Mouse (Mus musculus) heart, embryonic 12.5 days (tissue): ENCODE results near the gene Ssna1. TPM values are rescaled to one million over a fixed set of nuclear protein-coding genes. Genes with fewer than 3 reads are reported as not detected.

ENCODE experiments used
- polyA plus RNA-seq: library from polyadenylated mRNA; unstranded; fragments of >200 nt; fragmentation: Nextera tagmentation; extraction: Ambion mirVana; gene quantifications from 2 replicates; pipeline ENCODE4 v1.2.1, GENCODE M21; 2016

Gene Ssna1
- polyA plus RNA-seq, 1 experiment from 2014 or later, result 133 TPM

Other genes starting within 250 kb of the Ssna1 start
- 58.7 and 62.8 TPM in 2 replicates for gene Nsmf, start 218.1 kb downstream of the Ssna1 start, polyA plus RNA-seq
- gene Entpd8, start 192.1 kb downstream of the Ssna1 start, polyA plus RNA-seq, result not detected in 2 replicates
- gene Noxa1, start 177.3 kb downstream of the Ssna1 start, polyA plus RNA-seq, result 0.10 TPM in 1 of 2 replicates, not detected in the other
- gene Nrarp, start 91.7 kb downstream of the Ssna1 start, polyA plus RNA-seq, result 10.8 and 12.8 TPM in 2 replicates
- gene Tor4a, start 75.6 kb downstream of the Ssna1 start, polyA plus RNA-seq, result 6.6 and 7.0 TPM in 2 replicates
- gene Nelfb, start 60.9 kb downstream of the Ssna1 start, polyA plus RNA-seq, result 73.3 and 74.4 TPM in 2 replicates
- not detected in 2 replicates for gene Stpg3, start 57.8 kb downstream of the Ssna1 start, polyA plus RNA-seq
- gene Fam166a, start 53.7 kb downstream of the Ssna1 start, polyA plus RNA-seq, result not detected in 2 replicates
- 388 and 392 TPM in 2 replicates for gene Tubb4b, start 47.7 kb downstream of the Ssna1 start, polyA plus RNA-seq
- not detected in 2 replicates for gene Slc34a3, start 38.1 kb downstream of the Ssna1 start, polyA plus RNA-seq
- not detected in 2 replicates for gene Rnf224, start 35.7 kb downstream of the Ssna1 start, polyA plus RNA-seq
- gene Rnf208, start 30.2 kb downstream of the Ssna1 start, polyA plus RNA-seq, result 6.5 and 7.6 TPM in 2 replicates
- gene Cysrt1, start 30.0 kb downstream of the Ssna1 start, polyA plus RNA-seq, result not detected in 2 replicates
- gene AL732309.1, start 25.6 kb downstream of the Ssna1 start, polyA plus RNA-seq, result 2.6 and 3.2 TPM in 2 replicates
- 18.3 and 19.1 TPM in 2 replicates for gene Tmem203, start 17.0 kb downstream of the Ssna1 start, polyA plus RNA-seq
- gene Tprn, start 9.8 kb downstream of the Ssna1 start, polyA plus RNA-seq, result 4.9 and 5.1 TPM in 2 replicates
- gene Anapc2, start within 50 bp of the Ssna1 start, polyA plus RNA-seq, result 83.4 and 87.7 TPM in 2 replicates
- not detected in 2 replicates for gene Tmem210, start 15.7 kb upstream of the Ssna1 start, polyA plus RNA-seq
- not detected in 2 replicates for gene Lrrc26, start 17.5 kb upstream of the Ssna1 start, polyA plus RNA-seq
- 0.44 TPM in 1 of 2 replicates, not detected in the other for gene Grin1, start 46.7 kb upstream of the Ssna1 start, polyA plus RNA-seq
- gene Man1b1, start 59.9 kb upstream of the Ssna1 start, polyA plus RNA-seq, result 34.0 and 40.9 TPM in 2 replicates
- 11.3 TPM in 2 replicates for gene Dpp7, start 83.9 kb upstream of the Ssna1 start, polyA plus RNA-seq
- gene Uap1l1, start 93.2 kb upstream of the Ssna1 start, polyA plus RNA-seq, result 10.7 and 11.2 TPM in 2 replicates
- gene Sapcd2, start 99.9 kb upstream of the Ssna1 start, polyA plus RNA-seq, result 18.5 and 20.0 TPM in 2 replicates
- 0.18 and 0.44 TPM in 2 replicates for gene Entpd2, start 123.4 kb upstream of the Ssna1 start, polyA plus RNA-seq
- 22.3 and 22.4 TPM in 2 replicates for gene Npdc1, start 126.9 kb upstream of the Ssna1 start, polyA plus RNA-seq
- gene Fut7, start 150.8 kb upstream of the Ssna1 start, polyA plus RNA-seq, result not detected in 2 replicates
- gene Abca2, start 156.3 kb upstream of the Ssna1 start, polyA plus RNA-seq, result 4.8 and 5.0 TPM in 2 replicates
- gene Clic3, start 184.4 kb upstream of the Ssna1 start, polyA plus RNA-seq, result 1.1 and 1.4 TPM in 2 replicates
- gene Paxx, start 188.7 kb upstream of the Ssna1 start, polyA plus RNA-seq, result 22.1 and 22.7 TPM in 2 replicates
- gene Ptgds, start 197.6 kb upstream of the Ssna1 start, polyA plus RNA-seq, result 2.4 and 2.6 TPM in 2 replicates
- not detected in 2 replicates for gene Lcn12, start 221.5 kb upstream of the Ssna1 start, polyA plus RNA-seq
- 82.7 and 83.3 TPM in 2 replicates for gene Fbxw5, start 228.3 kb upstream of the Ssna1 start, polyA plus RNA-seq
- 2.4 and 3.3 TPM in 2 replicates for gene C8g, start 229.3 kb upstream of the Ssna1 start, polyA plus RNA-seq